Mouse (Mus musculus): ENCODE results near the gene Clasrp. TPM values are rescaled to one million over a fixed set of nuclear protein-coding genes. Genes with fewer than 3 reads are reported as not detected.

The Clasrp gene
- polyA plus RNA-seq, 1 experiment from 2014 or later: 50.5 TPM

- H3K4me3 ChIP-seq (ENCODE audit: low read depth, low read length): no peak overlapping the region
- DNase-seq (ENCODE audit: low spot score) (no peak), ATAC-seq (ENCODE audit: low FRiP score) (no peak)
- no peaks in the 10 kb centered on the region for H3K27me3 ChIP-seq (ENCODE audit: control insufficient read depth, insufficient read depth, low read length)
- H3K4me1 ChIP-seq (replicated peaks; ENCODE audit: control insufficient read depth, insufficient read depth, low read length): no peaks in the 10 kb centered on the region
- H3K9me3 ChIP-seq (ENCODE audit: control insufficient read depth, low read length): no peaks in the 10 kb centered on the region
- H3K4me2 ChIP-seq (replicated peaks; ENCODE audit: low read depth, low read length): no peak overlapping the region
- peaks cover 20% of the 10 kb centered on the region; the same call in 1 of the 2 replicates for H3K36me3 ChIP-seq (ENCODE audit: control insufficient read depth, insufficient read depth, low read length)
- WGBS: 91% methylated on average over 10 of the region's 10 CpGs
- no peak overlapping the region for H3K9ac ChIP-seq (ENCODE audit: low read depth, low read length)
- no peak overlapping the region for H3K27ac ChIP-seq (ENCODE audit: low read depth, low read length)
These were observed 11.1 kb downstream of the Clasrp start for GRCm38 (mm10) chr7:19593061-19593730.

GRCm38 (mm10) chr7:19589917-19590316 lies 14.4 kb downstream of the Clasrp start:
- ATAC-seq (ENCODE audit: low FRiP score) (peak; percentile 34; the same call in 1 of the 2 replicates), DNase-seq (ENCODE audit: low spot score) (peak; percentile 81)
- Histone ChIP-seq H3K9me3 (ENCODE audit: control insufficient read depth, low read length) (no peaks in the 10 kb centered on the region), H3K4me1 (replicated peaks; ENCODE audit: control insufficient read depth, insufficient read depth, low read length) (no peaks in the 10 kb centered on the region), H3K4me3 (ENCODE audit: low read depth, low read length) (no peak overlapping the region), H3K36me3 (ENCODE audit: control insufficient read depth, insufficient read depth, low read length) (peaks cover 35% of the 10 kb centered on the region), H3K9ac (ENCODE audit: low read depth, low read length) (no peak overlapping the region), H3K4me2 (replicated peaks; ENCODE audit: low read depth, low read length) (no peak overlapping the region), H3K27me3 (ENCODE audit: control insufficient read depth, insufficient read depth, low read length) (no peaks in the 10 kb centered on the region), H3K27ac (ENCODE audit: low read depth, low read length) (no peak overlapping the region)
- WGBS: 66% methylated on average over 3 of the region's 3 CpGs

- H3K4me1 ChIP-seq (replicated peaks; ENCODE audit: control insufficient read depth, insufficient read depth, low read length): no peaks in the 10 kb centered on the region
- H3K27ac ChIP-seq (ENCODE audit: low read depth, low read length): no peak overlapping the region
- no peaks in the 10 kb centered on the region for H3K9me3 ChIP-seq (ENCODE audit: control insufficient read depth, low read length)
- H3K27me3 ChIP-seq (ENCODE audit: control insufficient read depth, insufficient read depth, low read length): no peaks in the 10 kb centered on the region
- ATAC-seq (ENCODE audit: low FRiP score) (peak; percentile 2; the same call in 1 of the 2 replicates), DNase-seq (ENCODE audit: low spot score) (peak; percentile 68)
- no peak overlapping the region for H3K4me3 ChIP-seq (ENCODE audit: low read depth, low read length)
- 74% methylated on average over 3 of the region's 3 CpGs for WGBS
- peaks cover 41% of the 10 kb centered on the region for H3K36me3 ChIP-seq (ENCODE audit: control insufficient read depth, insufficient read depth, low read length)
- no peak overlapping the region for H3K4me2 ChIP-seq (replicated peaks; ENCODE audit: low read depth, low read length)
- H3K9ac ChIP-seq (ENCODE audit: low read depth, low read length): no peak overlapping the region
These were observed 15.1 kb downstream of the Clasrp start for GRCm38 (mm10) chr7:19589207-19589606.

GRCm38 (mm10) chr7:19586269-19586668 lies 18.0 kb downstream of the Clasrp start:
- no peak overlapping the region for H3K4me3 ChIP-seq (ENCODE audit: low read depth, low read length)
- no peaks in the 10 kb centered on the region for H3K9me3 ChIP-seq (ENCODE audit: control insufficient read depth, low read length)
- H3K9ac ChIP-seq (ENCODE audit: low read depth, low read length): no peak overlapping the region
- no peaks in the 10 kb centered on the region for H3K27me3 ChIP-seq (ENCODE audit: control insufficient read depth, insufficient read depth, low read length)
- no peak overlapping the region for H3K27ac ChIP-seq (ENCODE audit: low read depth, low read length)
- ATAC-seq (ENCODE audit: low FRiP score): no peak
- H3K36me3 ChIP-seq (ENCODE audit: control insufficient read depth, insufficient read depth, low read length): peaks cover 46% of the 10 kb centered on the region
- H3K4me1 ChIP-seq (replicated peaks; ENCODE audit: control insufficient read depth, insufficient read depth, low read length): no peaks in the 10 kb centered on the region
- DNase-seq (ENCODE audit: low spot score): no peak
- WGBS: 67% methylated on average over 46 of the region's 46 CpGs
- no peak overlapping the region for H3K4me2 ChIP-seq (replicated peaks; ENCODE audit: low read depth, low read length)

GRCm38 (mm10) chr7:19580634-19581033 lies 23.7 kb downstream of the Clasrp start:
- H3K9ac ChIP-seq (ENCODE audit: low read depth, low read length): no peak overlapping the region
- peaks cover 10% of the 10 kb centered on the region; the same call in 1 of the 2 replicates for H3K4me1 ChIP-seq (replicated peaks; ENCODE audit: control insufficient read depth, insufficient read depth, low read length)
- no peak overlapping the region for H3K4me2 ChIP-seq (replicated peaks; ENCODE audit: low read depth, low read length)
- H3K36me3 ChIP-seq (ENCODE audit: control insufficient read depth, insufficient read depth, low read length): peaks cover 20% of the 10 kb centered on the region
- no peak overlapping the region for H3K27ac ChIP-seq (ENCODE audit: low read depth, low read length)
- 89% methylated on average over 8 of the region's 8 CpGs for WGBS
- ATAC-seq (ENCODE audit: low FRiP score) (no peak), DNase-seq (ENCODE audit: low spot score) (no peak)
- no peak overlapping the region for H3K4me3 ChIP-seq (ENCODE audit: low read depth, low read length)
- no peaks in the 10 kb centered on the region for H3K9me3 ChIP-seq (ENCODE audit: control insufficient read depth, low read length)
- peaks cover 37% of the 10 kb centered on the region for H3K27me3 ChIP-seq (ENCODE audit: control insufficient read depth, insufficient read depth, low read length)

- H3K27ac ChIP-seq (ENCODE audit: low read depth, low read length): peak overlapping the region; percentile 10; the same call in 1 of the 2 replicates
- ATAC-seq (ENCODE audit: low FRiP score) (no peak), DNase-seq (ENCODE audit: low spot score) (no peak)
- H3K4me1 ChIP-seq (replicated peaks; ENCODE audit: control insufficient read depth, insufficient read depth, low read length): peaks cover 10% of the 10 kb centered on the region; the same call in 1 of the 2 replicates
- H3K4me3 ChIP-seq (ENCODE audit: low read depth, low read length): no peak overlapping the region
- 84% methylated on average over 10 of the region's 10 CpGs for WGBS
- no peaks in the 10 kb centered on the region for H3K9me3 ChIP-seq (ENCODE audit: control insufficient read depth, low read length)
- H3K4me2 ChIP-seq (replicated peaks; ENCODE audit: low read depth, low read length): no peak overlapping the region
- H3K9ac ChIP-seq (ENCODE audit: low read depth, low read length): no peak overlapping the region
- H3K27me3 ChIP-seq (ENCODE audit: control insufficient read depth, insufficient read depth, low read length): peaks cover 40% of the 10 kb centered on the region
- H3K36me3 ChIP-seq (ENCODE audit: control insufficient read depth, insufficient read depth, low read length): peaks cover 19% of the 10 kb centered on the region
These were observed 24.5 kb downstream of the Clasrp start for GRCm38 (mm10) chr7:19579751-19580150.

- Histone ChIP-seq H3K4me2 (replicated peaks; ENCODE audit: low read depth, low read length) (no peak overlapping the region), H3K9ac (ENCODE audit: low read depth, low read length) (no peak overlapping the region), H3K9me3 (ENCODE audit: control insufficient read depth, low read length) (no peaks in the 10 kb centered on the region), H3K4me3 (ENCODE audit: low read depth, low read length) (no peak overlapping the region), H3K27ac (ENCODE audit: low read depth, low read length) (no peak overlapping the region), H3K27me3 (ENCODE audit: control insufficient read depth, insufficient read depth, low read length) (peaks cover 40% of the 10 kb centered on the region), H3K4me1 (replicated peaks; ENCODE audit: control insufficient read depth, insufficient read depth, low read length) (peaks cover 10% of the 10 kb centered on the region; the same call in 1 of the 2 replicates), H3K36me3 (ENCODE audit: control insufficient read depth, insufficient read depth, low read length) (peaks cover 7% of the 10 kb centered on the region)
- no peak for ATAC-seq (ENCODE audit: low FRiP score)
- 58% methylated on average over 4 of the region's 4 CpGs for WGBS
- no peak for DNase-seq (ENCODE audit: low spot score)
These were observed 25.9 kb downstream of the Clasrp start for GRCm38 (mm10) chr7:19578436-19578835.

- Histone ChIP-seq H3K27me3 (ENCODE audit: control insufficient read depth, insufficient read depth, low read length) (peaks cover 40% of the 10 kb centered on the region), H3K9me3 (ENCODE audit: control insufficient read depth, low read length) (no peaks in the 10 kb centered on the region), H3K4me2 (replicated peaks; ENCODE audit: low read depth, low read length) (peak overlapping the region; percentile 44), H3K4me1 (replicated peaks; ENCODE audit: control insufficient read depth, insufficient read depth, low read length) (peaks cover 10% of the 10 kb centered on the region; the same call in 1 of the 2 replicates), H3K27ac (ENCODE audit: low read depth, low read length) (no peak overlapping the region), H3K4me3 (ENCODE audit: low read depth, low read length) (peak overlapping the region; percentile 12; the same call in 1 of the 2 replicates), H3K9ac (ENCODE audit: low read depth, low read length) (no peak overlapping the region), H3K36me3 (ENCODE audit: control insufficient read depth, insufficient read depth, low read length) (peaks cover 7% of the 10 kb centered on the region; the same call in 1 of the 2 replicates)
- WGBS: 22% methylated on average over 10 of the region's 10 CpGs
- no peak for ATAC-seq (ENCODE audit: low FRiP score)
- DNase-seq (ENCODE audit: low spot score): peak; percentile 32
These were observed 26.3 kb downstream of the Clasrp start for GRCm38 (mm10) chr7:19577877-19578414.

Data from hindbrain, embryonic 11.5 days (tissue).